Mouse (Mus musculus) heart, embryonic 13.5 days (tissue): ENCODE results near the gene Fam213a. TPM values are rescaled to one million over a fixed set of nuclear protein-coding genes. Genes with fewer than 3 reads are reported as not detected.
"Not testable (repeated sequence)": the region's sequence is repeated elsewhere in the genome, so short reads cannot be mapped to it uniquely, and the experiment has no call there.

ENCODE experiments used
- ATAC-seq: fragments of 200-750 bp; cut with Nextera tagmentation; 2 replicates; pipeline ENCODE4 v1.8.0; 2017; ENCODE audit warnings: moderate TSS enrichment; ENCODE audit not compliant: insufficient number of reproducible peaks, low FRiP score, low TSS enrichment; ENCODE audit errors: extremely low read depth
- H3K27ac ChIP-seq: fragments of 300-500 bp; sonication (generic); replicated peaks from 2 replicates; pipeline ENCODE4 v1.5.1; 2015; ENCODE audit warnings: moderate library complexity, mild to moderate bottlenecking, inconsistent platforms
- H3K27me3 ChIP-seq: fragments of 300-500 bp; sonication (generic); replicated peaks from 2 replicates; pipeline ENCODE4 v1.6.1; 2015; ENCODE audit warnings: mild to moderate bottlenecking, inconsistent platforms
- H3K36me3 ChIP-seq: fragments of 300-500 bp; sonication (generic); 2 replicates; pipeline ENCODE4 v1.6.1; 2015; ENCODE audit warnings: mild to moderate bottlenecking, inconsistent platforms
- H3K4me1 ChIP-seq: fragments of 300-500 bp; sonication (generic); 2 replicates; pipeline ENCODE4 v1.6.1; 2015; ENCODE audit warnings: inconsistent platforms
- H3K4me2 ChIP-seq: fragments of 300-500 bp; sonication (generic); 2 replicates; pipeline ENCODE4 v1.6.1; 2015; ENCODE audit warnings: inconsistent platforms, mild to moderate bottlenecking, moderate library complexity
- H3K4me3 ChIP-seq: fragments of 300-500 bp; sonication (generic); 2 replicates; pipeline ENCODE4 v1.5.1; 2015; ENCODE audit warnings: moderate library complexity, mild to moderate bottlenecking, inconsistent platforms
- H3K9ac ChIP-seq: fragments of 300-500 bp; sonication (generic); 2 replicates; pipeline ENCODE4 v1.6.1; 2015; ENCODE audit warnings: inconsistent platforms, mild to moderate bottlenecking, moderate library complexity
- H3K9me3 ChIP-seq: fragments of 300-500 bp; sonication (generic); 2 replicates; pipeline ENCODE4 v1.6.1; 2016; ENCODE audit warnings: inconsistent platforms
- WGBS: fragments of 180-500 bp; shearing (Covaris S2); methylation state at CpG from one replicate; pipeline ENCODE4 v1.1.7; 2015; ENCODE audit warnings: mixed read lengths; 5-methylcytosine and 5-hydroxymethylcytosine counted together
- polyA plus RNA-seq: library from polyadenylated mRNA; unstranded; fragments of >200 nt; fragmentation: Nextera tagmentation; extraction: Ambion mirVana; gene quantifications from 2 replicates; pipeline ENCODE4 v1.2.1, GENCODE M21; 2015

Gene Fam213a
- 48.6 and 50.4 TPM in 2 replicates for polyA plus RNA-seq

DNA sequence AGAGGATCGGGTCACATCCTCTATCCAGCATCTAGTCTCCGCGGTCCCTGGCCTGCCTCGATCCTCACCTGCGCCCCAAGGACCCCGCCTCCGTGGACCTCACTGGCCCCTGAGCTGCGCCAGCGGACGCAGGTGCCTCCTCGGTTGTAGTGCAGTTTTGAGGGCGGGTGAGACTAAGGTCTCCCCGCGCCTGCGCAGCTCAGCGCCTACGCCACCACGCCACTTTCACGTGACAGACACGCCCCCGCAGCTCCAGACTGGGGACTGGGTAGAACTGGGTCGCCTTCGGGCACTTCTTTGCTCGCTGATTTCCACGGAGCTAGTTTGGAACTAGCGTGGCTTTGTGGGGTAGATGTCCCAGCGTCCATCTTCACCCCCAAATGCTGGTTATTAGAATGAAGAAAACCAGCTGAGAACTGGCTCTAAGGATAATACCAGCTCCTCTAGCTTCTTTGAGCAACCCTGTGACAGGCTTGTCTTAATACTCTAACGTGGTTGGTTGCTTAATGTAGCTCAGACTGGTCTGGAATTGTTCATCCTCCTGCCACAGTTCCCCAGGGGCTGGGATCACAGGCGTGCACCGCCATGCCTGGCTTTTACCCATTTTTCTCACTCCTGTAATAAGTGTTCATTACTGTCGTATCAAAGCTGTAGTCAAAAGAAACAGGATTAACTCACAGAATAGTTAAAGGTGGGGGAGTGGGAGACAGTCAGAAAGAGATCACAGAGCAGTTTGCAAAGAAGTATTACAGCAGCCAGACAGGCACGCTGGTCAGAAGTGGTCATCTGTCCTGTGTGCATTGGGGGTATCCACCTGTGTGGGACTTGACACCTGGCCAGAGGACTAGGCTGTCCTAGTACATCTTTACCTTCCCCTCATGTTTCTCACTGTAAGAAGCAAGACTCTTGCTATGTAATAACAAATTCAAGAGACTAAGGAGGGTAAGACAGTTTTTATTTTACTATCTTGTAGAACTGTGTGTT is at the start of gene Fam213a:
Gene Fam213a (minus strand): TSS at position 159 of the 984 bp plus-strand sequence.
- no peaks in the 10 kb centered on the region for H3K36me3 ChIP-seq
- peaks cover 34% of the 10 kb centered on the region for H3K4me1 ChIP-seq
- H3K4me3 ChIP-seq: peak within 1 kb of the TSS; percentile 68
- ATAC-seq: peak; percentile 96
- H3K9ac ChIP-seq: peak within 1 kb of the TSS; percentile 90
- H3K27ac ChIP-seq: peak within 1 kb of the TSS; percentile 78
- H3K9me3 ChIP-seq: no peaks in the 10 kb centered on the region
- H3K27me3 ChIP-seq: peaks cover 8% of the 10 kb centered on the region; the same call in 1 of the 2 replicates
- H3K4me2 ChIP-seq: peak within 1 kb of the TSS; percentile 91
- WGBS: 4% methylated on average over 32 of the region's 32 CpGs

DNA sequence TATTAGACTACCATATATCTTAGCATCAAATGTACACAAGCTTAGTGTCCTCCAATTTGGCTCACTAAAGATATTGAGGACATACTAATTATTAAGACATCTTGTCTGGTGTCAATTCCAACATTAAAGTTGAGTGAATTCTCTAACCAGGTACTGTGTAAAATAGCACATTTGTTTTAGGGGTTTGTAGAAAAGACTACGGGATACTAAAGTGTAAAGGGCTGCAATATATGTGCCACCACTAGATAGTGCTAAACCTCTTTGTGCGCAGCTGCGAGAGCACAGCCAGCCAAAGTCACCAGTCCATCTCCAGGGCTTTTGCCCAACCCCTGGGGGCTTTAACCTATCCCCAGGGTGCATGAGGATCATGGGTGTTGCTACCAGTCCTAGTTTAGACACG is 39.6 kb upstream of the Fam213a start:
- not testable (repeated sequence) for H3K4me1 ChIP-seq, H3K9me3 ChIP-seq, H3K36me3 ChIP-seq, H3K27me3 ChIP-seq, H3K9ac ChIP-seq, H3K27ac ChIP-seq, ATAC-seq, H3K4me3 ChIP-seq, H3K4me2 ChIP-seq
- 48% methylated on average over 3 of the region's 4 CpGs for WGBS

DNA sequence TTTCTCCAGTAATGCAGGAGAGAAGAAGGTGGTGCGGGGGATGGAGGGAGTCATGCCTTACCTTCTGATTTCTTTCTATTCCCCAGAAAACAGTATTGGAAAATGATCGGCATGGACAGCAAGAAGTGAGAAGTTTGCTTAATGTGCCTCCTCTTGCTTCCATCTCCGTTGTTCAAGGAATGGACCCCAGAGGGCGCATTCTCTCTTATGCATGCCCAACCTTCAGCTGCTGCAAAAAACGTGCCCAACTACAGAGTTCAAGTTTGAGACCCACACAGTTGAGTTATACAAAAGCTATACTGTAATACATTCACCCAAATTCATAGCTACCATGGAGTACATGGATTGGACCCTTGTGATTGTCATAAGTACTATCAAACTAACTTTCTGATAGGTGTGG is 38.9 kb upstream of the Fam213a start:
- no peak overlapping the region for H3K4me2 ChIP-seq
- H3K9ac ChIP-seq: no peak overlapping the region
- no peaks in the 10 kb centered on the region for H3K27me3 ChIP-seq
- no peaks in the 10 kb centered on the region for H3K4me1 ChIP-seq
- H3K27ac ChIP-seq: no peak overlapping the region
- H3K36me3 ChIP-seq: no peaks in the 10 kb centered on the region
- no peak overlapping the region for H3K4me3 ChIP-seq
- WGBS: 60% methylated on average over 5 of the region's 5 CpGs
- H3K9me3 ChIP-seq: no peaks in the 10 kb centered on the region
- ATAC-seq: no peak

DNA sequence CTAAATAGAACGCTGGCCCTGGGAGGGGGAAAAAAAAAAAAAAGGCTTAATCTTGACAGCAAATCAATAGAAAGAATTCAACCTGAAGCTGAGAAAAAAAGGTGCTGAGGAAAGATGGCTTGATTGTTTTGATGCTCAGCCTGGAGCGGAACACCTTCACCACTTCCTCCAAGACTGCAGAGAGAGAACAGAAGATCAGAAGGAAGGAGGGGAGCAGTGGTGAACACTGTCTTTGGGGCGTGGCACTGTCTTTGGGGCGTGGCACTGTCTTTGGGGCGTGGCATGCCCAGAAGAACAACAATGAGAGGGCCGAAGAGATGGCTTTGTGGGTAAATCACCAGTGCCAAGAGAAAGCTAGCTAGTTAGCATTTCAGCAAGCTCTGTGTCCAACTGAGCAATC is 36.9 kb upstream of the Fam213a start:
- peaks cover 4% of the 10 kb centered on the region; the same call in 1 of the 2 replicates for H3K9me3 ChIP-seq
- WGBS: 61% methylated on average over 6 of the region's 6 CpGs

DNA sequence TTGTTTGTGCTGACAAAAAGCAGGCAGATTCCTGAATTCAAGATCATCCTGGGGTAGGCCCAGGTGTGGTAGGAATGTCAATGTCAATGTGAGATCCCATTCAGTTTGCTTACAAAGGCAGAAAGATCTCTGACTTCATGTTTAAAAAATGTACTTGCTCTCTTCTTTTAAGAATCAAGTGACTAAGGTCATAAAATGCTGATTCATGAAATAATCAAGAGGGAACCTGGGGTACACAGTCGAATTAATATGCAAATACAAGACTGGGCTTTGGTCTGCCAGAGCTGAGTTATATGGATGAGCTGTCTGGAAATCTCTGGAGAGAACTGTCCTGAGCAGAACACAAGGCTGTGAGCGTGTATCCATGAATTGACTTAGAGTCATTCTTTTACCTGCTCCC is 33.8 kb upstream of the Fam213a start:
- ATAC-seq: no peak
- H3K4me3 ChIP-seq: no peak overlapping the region
- no peaks in the 10 kb centered on the region for H3K36me3 ChIP-seq
- no peak overlapping the region for H3K4me2 ChIP-seq
- H3K4me1 ChIP-seq: no peaks in the 10 kb centered on the region
- H3K27me3 ChIP-seq: no peaks in the 10 kb centered on the region
- peaks cover 4% of the 10 kb centered on the region; the same call in 1 of the 2 replicates for H3K9me3 ChIP-seq
- 62% methylated on average over 2 of the region's 2 CpGs for WGBS
- no peak overlapping the region for H3K27ac ChIP-seq
- H3K9ac ChIP-seq: no peak overlapping the region

More for the DNA sequence above, 36.9 kb upstream of the Fam213a start:
- no peaks in the 10 kb centered on the region for H3K4me1 ChIP-seq
- no peak overlapping the region for H3K27ac ChIP-seq
- ATAC-seq: no peak
- no peak overlapping the region for H3K4me3 ChIP-seq
- no peak overlapping the region for H3K9ac ChIP-seq
- H3K27me3 ChIP-seq: no peaks in the 10 kb centered on the region
- no peaks in the 10 kb centered on the region for H3K36me3 ChIP-seq
- H3K4me2 ChIP-seq: no peak overlapping the region

DNA sequence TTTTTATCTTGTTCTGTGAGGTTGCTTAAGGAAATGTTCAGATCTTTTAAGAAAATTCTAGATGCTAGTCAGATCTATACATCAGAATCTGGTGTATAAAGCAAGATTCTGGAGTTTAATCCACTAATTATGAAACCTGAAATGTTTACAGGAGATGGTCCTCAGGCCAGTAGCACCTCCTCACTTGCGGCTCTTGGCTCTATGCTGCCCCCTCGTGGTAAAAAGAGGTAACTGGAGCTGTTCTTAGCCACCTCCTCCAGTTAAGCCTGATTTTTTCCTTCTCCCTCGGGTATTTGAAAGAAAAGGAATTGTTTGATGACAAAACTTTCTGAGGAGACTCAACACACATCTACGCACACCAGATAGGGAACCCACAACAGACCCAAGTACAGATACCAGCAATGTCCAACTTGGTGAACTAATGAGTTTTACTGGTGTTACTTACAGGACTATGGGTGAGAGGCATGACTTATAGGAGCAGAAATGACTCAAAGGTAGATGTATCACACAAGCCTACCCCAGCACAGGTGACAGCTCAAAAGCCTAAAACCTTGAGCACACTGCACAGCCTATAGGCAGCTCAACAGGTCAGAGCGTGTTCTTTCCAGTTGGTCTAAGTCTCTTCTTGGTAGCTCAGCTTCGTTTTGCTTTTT is 21.7 kb upstream of the Fam213a start:
- Histone ChIP-seq H3K4me2 (no peak overlapping the region), H3K4me3 (no peak overlapping the region), H3K9ac (no peak overlapping the region), H3K4me1 (no peaks in the 10 kb centered on the region), H3K27me3 (no peaks in the 10 kb centered on the region), H3K36me3 (no peaks in the 10 kb centered on the region), H3K9me3 (no peaks in the 10 kb centered on the region), H3K27ac (no peak overlapping the region)
- 31% methylated on average over 6 of the region's 6 CpGs for WGBS
- ATAC-seq: no peak; the same call in 1 of the 2 replicates

DNA sequence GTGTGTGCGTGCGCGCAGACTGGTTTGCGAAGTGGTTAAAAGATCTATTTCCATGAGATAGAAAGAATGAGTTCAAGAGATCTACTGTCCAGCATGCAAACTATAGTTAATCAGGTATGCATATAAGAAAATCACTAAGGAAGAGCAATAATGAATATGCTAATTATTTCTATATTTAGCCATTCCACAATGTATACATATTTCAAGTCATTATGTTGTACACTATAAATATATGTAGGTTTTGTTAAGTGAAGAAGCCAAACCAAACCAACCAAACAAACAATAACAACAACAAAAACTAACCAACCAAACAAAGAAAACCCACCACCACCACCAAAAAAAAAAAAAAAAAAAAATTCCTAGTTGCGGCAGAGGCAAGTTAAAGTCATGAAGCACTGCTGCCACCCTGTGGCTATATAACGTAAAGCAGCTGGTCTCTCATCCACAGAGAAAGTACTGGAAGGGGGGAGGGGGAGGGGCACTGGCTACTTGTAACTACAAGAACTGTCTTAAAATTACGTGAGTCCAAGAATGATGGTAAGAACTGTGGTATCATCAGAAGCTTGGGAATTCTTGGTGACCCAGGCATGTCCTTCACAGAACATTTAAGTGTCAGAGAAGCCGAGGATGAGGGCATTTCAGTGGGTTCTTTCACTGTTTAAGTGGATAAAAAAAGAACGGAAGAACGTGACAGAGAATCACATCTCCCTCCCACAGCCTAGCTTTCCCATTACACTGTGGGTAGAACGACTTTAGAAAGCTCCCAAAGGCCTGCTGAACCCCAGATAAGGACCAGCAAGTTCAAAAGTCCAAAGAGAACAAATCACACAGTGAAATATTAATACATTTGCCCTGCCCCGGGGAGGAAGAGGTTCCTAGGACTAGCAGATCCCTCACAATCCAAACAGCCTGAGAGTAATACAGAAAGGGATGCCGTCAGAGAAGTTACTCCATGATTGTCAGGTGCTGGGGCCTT is 19.8 kb upstream of the Fam213a start:
- no peak for ATAC-seq
- no peaks in the 10 kb centered on the region for H3K36me3 ChIP-seq
- peak overlapping the region; percentile 28; the same call in 1 of the 2 replicates for H3K4me2 ChIP-seq
- H3K9ac ChIP-seq: no peak overlapping the region
- H3K27me3 ChIP-seq: no peaks in the 10 kb centered on the region
- 0 out of 2 replicates have a peak, but pooled peaks cover 3% of the 10 kb centered on the region for H3K4me1 ChIP-seq
- H3K9me3 ChIP-seq: no peaks in the 10 kb centered on the region
- WGBS: 50% methylated on average over 13 of the region's 13 CpGs
- H3K4me3 ChIP-seq: no peak overlapping the region
- no peak overlapping the region for H3K27ac ChIP-seq

DNA sequence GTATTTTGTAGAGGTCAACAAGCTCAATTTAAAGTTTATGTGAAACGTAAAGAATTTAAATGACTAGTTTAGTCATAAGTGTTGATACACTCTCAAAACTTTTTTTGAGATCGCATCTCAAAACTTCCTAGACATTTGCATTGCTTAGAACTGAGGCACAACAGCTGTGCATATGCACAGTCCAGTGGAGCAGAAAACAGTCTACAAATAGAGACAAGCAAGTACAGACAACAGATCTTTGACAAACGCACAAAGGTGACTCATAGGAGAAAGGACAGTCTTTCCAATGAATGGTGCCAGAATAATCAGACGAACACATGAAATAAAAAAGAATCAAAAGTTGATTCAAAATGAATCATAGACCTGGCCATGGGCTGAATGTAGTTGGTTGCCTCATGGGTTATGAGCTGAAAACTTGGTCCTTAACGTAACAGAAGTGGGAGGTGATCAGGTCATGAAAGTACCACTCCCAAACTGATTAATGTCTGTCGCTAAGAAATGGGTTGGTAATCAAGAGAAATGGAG is 17.5 kb upstream of the Fam213a start:
- Histone ChIP-seq H3K9me3 (no peaks in the 10 kb centered on the region), H3K27ac (no peak overlapping the region), H3K4me2 (no peak overlapping the region), H3K27me3 (no peaks in the 10 kb centered on the region), H3K9ac (no peak overlapping the region), H3K36me3 (no peaks in the 10 kb centered on the region), H3K4me3 (no peak overlapping the region), H3K4me1 (peaks cover 11% of the 10 kb centered on the region)
- no peak for ATAC-seq
- 86% methylated on average over 6 of the region's 6 CpGs for WGBS

DNA sequence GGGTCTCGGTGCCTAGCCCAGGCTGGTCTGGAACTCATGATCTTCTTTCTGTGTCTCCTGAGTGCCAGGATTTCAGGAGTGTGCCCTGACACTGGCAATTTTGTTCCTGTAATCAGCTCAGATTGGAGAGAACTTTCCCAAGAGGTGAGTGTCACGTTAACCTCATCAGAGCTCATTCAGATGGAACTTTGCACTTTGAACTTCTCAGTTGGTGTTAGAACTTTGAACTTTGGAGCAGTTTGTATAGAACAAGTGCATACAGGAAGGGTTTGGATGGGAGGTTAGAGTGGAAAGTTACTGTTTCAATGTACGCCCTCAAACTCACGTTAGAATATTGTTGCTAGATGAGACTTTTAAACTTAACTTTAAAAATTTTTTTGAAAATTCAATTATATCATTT is 15.7 kb upstream of the Fam213a start:
- Histone ChIP-seq H3K9me3 (no peaks in the 10 kb centered on the region), H3K9ac (no peak overlapping the region), H3K27ac (no peak overlapping the region), H3K4me2 (no peak overlapping the region), H3K4me1 (peaks cover 26% of the 10 kb centered on the region), H3K27me3 (no peaks in the 10 kb centered on the region), H3K4me3 (no peak overlapping the region), H3K36me3 (no peaks in the 10 kb centered on the region)
- ATAC-seq: no peak
- WGBS: 73% methylated on average over 4 of the region's 4 CpGs

DNA sequence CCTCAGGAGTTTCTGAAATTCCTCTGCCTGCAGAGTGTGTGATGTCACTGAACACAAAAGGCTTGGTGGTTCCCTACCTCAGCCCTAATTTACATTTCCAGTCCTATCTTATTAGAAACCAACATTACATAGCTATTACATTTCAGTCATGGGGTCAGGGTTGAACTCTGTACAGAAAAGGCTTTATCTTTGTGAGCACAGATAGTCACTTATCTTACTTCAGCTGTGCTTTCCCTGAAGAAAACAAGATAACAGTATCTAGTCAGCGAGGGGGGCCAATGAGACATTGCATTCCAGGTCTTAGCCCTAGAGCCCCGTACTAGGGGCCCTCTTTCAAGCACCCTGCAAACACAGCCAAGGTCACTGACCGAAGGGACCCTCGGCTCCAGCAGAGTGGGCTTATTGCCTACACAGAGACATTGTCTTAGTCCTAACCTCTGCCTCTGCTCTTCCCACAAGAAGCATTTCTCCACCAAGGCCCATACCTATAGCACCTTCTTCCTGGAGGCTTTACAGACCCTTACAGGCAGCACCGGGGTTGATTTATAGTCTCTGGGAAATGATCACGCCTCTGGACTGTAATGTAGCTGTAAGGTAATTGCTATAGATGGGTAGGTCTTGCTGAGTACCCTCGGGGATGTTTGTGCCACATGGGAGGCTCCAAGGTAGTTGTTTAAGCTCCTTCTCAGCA is 12.2 kb upstream of the Fam213a start:
- H3K9ac ChIP-seq: no peak overlapping the region
- H3K4me2 ChIP-seq: 0 out of 2 replicates have a peak overlapping the region, but pooled peaks have one; percentile 5
- H3K4me3 ChIP-seq: no peak overlapping the region
- ATAC-seq: no peak
- whole genome bisulfite sequencing: 26% methylated on average over 7 of the region's 7 CpGs
- no peaks in the 10 kb centered on the region for H3K27me3 ChIP-seq
- H3K9me3 ChIP-seq: no peaks in the 10 kb centered on the region
- H3K36me3 ChIP-seq: no peaks in the 10 kb centered on the region
- H3K4me1 ChIP-seq: peaks cover 26% of the 10 kb centered on the region
- peak overlapping the region; percentile 54 for H3K27ac ChIP-seq
